Mouse (Mus musculus) WW6 (cell line): ENCODE data around the gene Nrtn.

Source experiments
- DNase-seq: peaks from one replicate; pipeline ENCODE4 v3.0.0-alpha.2; 2013; ENCODE audit warnings: low read depth, low spot score

Gene Nrtn

GRCm38 (mm10) chr17:56757416-56758123, at the start of gene Nrtn:
Nrtn (minus strand) TSS chr17:56757530.
- DNase-seq = no peak

DNA sequence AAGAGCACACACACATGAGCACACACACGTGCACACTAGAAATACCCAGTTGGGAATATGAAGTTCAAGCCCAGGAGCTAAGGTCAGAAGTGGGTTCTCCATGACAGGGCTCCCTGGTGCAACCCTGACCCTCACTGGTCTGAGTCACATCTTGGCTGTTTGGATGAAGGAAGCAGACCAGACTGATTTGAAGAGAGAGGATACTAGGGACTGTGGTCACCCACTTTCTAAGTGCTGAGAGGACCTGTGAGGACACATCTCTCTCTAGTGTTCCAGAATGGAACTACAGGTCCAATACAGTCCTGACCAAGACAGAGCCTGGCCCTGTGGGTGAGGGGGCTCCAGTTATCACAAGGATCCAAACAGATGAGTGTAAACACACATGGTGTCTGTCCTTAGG, 48.5 kb upstream of the Nrtn start:
- DNase-seq = no peak

DNA sequence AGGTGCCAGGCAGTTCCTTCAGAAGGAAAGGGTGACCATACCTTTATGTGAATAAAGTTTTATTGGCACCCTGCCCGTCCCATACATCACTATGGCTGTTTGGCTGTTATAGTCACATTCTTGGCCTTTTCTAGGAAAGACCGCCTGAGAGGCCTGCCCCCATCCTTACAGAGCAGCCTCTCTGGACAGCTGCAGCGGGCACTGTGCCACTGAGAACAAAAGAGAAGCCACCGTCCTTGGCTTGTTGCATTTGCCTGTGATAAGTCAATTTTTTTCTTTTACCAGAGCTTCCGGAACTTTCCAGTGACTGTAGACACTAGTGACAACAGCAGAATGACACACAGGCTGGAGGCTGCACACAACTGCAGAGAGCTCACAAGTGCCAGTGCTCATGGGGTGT, 47.6 kb upstream of the Nrtn start:
- no peak for DNase-seq

- DNase-seq = no peak
Measured at GRCm38 (mm10) chr17:56802065-56802464, 44.7 kb upstream of the Nrtn start.

GRCm38 (mm10) chr17:56799276-56799675, 41.9 kb upstream of the Nrtn start:
- no peak for DNase-seq

- no peak for DNase-seq
Measured at GRCm38 (mm10) chr17:56793614-56794319, 36.4 kb upstream of the Nrtn start.

DNA sequence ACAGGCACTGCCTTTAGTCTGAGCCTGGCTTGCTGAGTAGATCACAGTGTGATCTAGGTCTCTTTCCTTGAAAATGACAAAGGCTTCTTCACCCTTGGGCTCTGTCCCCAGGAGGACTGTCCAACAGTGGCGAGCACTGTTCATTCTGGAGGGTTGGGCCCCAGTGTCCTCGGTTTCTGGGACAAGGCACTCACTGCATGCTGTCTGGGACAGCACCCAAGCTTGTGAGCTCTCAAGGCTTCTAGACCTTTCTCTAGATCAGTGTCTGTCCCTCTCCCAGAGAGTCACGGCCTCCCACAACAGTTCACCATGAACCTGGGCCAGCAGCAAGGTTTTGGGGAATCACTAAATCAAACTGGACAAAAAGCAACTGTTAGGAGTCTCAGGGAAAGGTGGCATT, 35.3 kb upstream of the Nrtn start:
- no peak for DNase-seq

DNA sequence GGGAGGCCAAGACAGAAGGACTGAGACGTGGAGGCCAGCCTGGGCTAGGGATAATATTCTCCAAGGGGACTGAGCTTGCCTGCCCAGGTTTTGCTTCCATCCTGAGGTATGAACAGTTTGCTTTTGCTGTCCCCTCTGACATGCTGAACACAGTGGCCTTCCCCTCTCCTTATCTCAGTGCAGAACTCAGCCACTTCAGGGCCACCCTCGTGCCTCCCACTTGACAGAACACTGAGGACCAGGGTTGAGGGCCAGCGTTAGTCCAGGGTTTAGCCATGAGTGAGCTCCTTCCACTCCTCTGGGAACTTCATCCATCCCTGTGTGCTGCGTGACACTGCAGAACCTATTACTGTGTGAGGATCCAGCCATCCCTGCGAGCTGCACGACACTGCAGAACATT, 32.0 kb upstream of the Nrtn start:
- no peak for DNase-seq

DNA sequence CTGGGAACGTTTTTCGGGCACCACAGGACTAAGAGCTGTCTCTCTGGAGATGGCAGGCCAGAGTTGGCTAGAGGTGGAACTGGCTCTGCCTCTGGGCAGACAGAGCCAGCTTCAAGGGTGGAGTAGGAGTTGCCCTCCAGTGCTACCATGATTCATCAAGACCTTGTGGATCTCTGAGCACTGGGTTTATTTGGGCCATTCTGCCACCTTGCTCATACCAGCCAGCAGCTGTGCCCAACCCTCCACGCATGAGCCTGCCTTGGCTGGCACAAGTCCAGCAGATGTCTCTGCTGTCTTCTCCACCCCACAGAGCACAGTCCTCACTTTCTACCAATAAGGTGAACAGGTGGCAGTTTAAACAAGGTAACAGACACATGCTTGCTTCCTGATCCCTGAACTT, 31.6 kb upstream of the Nrtn start:
- DNase-seq = no peak

GRCm38 (mm10) chr17:56780291-56780978, 23.1 kb upstream of the Nrtn start:
- no peak for DNase-seq

DNA sequence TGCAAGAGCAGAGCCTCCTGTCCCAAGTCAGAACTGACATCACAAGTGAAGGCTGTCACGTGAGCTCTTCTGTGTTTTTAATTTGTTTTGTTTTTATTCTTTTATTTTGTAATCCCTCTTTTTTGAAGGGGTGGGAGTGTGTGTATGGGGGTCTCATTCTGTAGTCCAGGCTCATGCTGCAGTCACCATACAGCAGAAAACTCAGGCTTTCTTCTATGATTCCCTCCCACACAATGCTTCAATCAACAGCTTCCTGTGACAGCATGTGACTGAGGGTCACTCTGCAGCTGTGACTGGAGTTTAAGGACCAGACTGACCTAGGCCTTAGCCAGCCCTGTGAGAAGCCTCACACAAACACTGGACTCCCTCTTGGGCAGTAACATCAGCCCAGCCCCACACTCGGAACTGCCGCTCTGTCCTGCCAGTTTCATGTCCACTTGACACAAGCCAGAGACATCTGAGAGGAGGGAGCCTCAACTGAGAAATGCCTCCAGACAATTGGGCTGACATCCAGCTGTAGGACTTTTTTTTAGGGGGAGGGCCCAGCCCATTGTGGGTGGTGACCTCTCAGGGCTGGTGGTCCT, 21.5 kb upstream of the Nrtn start:
- DNase-seq = no peak

- no peak for DNase-seq
Measured at GRCm38 (mm10) chr17:56777568-56777967, 20.2 kb upstream of the Nrtn start.

- no peak for DNase-seq
Measured at GRCm38 (mm10) chr17:56769950-56770349, 12.6 kb upstream of the Nrtn start, which contains the start of gene Prr22. Prr22 (plus strand) TSS chr17:56770250.

DNA sequence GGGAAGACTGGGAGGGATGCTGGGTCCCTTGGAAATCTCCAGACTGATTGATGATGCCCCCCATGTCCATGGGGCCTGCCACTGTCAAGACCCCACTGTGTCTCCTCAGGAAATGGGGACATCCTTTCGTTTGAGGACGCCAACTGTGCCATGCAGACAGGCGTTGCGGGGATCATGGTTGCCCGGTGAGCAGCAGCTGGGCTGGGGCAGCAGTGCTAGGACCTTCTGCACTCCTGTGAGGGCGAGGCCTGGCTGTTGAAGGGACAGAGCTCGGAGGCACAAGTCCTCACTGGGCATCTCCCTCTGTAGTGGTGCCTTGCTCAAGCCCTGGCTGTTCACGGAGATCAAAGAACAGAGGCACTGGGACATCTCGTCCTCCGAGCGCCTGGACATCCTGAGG, 11.6 kb upstream of the Nrtn start:
- no peak for DNase-seq

GRCm38 (mm10) chr17:56767531-56768135, 10.3 kb upstream of the Nrtn start:
- DNase-seq = no peak

GRCm38 (mm10) chr17:56766631-56767405, 9.5 kb upstream of the Nrtn start:
- no peak for DNase-seq

- DNase-seq = no peak
Measured at GRCm38 (mm10) chr17:56765431-56765830, 8.1 kb upstream of the Nrtn start.

DNA sequence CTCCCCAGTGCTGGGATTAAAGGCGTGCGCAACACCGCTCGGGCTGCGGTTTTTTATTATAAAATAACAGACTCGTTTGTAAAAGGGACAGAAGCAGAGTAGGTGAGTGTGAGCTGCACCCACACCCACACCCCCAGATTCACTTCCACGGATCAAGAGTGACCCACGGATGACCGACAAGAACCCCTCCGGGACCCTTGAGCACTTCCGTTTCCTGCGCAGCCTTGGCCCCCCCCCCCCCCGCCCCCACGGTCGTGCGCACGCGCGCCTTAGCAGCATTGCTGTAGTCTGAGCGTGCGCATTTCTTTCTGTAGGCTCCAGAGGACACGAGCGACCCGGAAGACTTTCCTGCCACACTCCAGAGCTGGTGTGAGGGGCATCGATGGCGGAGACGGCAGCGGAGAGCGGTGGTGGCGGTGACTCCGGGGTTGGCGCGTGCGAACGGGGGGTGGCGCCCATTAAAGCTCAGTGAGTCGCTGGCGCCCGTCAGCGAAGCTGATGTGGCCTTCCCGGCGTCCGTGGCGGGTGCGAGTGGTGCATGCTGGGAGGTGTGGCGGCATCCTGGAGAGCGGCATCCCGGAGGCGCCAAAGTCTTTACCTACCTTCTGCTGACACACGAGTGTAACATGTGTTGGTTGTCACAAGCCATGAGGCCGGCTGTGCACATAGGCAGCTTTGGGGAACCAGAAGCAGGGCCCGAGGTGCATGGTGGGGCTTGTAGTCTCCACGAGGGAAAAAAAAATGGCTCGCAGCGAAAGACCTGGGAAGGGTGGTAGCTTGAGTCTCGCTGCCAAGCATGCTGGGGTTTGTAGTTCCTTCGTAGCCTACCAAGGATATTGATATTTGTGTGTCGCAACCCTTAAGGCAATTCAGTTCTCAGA, 7.4 kb upstream of the Nrtn start, which contains the start of gene Dus3l:
Gene Dus3l, plus strand, starts transcription at position 284 of the 881 bp plus-strand sequence.
- no peak for DNase-seq

- DNase-seq = no peak
Measured at GRCm38 (mm10) chr17:56763741-56764250, 6.5 kb upstream of the Nrtn start.
